Mouse (Mus musculus) thymus, postnatal 14 days (tissue): ENCODE results near the gene Tsen15.
A peak's percentile ranks its signal among the peaks of the same experiment; 100 is the strongest.
"Not testable (repeated sequence)": the region's sequence is repeated elsewhere in the genome, so short reads cannot be mapped to it uniquely, and the experiment has no call there.

ENCODE experiments used
- DNase-seq: peaks from one replicate; pipeline ENCODE4 v3.0.0; 2021

Tsen15 gene

DNA sequence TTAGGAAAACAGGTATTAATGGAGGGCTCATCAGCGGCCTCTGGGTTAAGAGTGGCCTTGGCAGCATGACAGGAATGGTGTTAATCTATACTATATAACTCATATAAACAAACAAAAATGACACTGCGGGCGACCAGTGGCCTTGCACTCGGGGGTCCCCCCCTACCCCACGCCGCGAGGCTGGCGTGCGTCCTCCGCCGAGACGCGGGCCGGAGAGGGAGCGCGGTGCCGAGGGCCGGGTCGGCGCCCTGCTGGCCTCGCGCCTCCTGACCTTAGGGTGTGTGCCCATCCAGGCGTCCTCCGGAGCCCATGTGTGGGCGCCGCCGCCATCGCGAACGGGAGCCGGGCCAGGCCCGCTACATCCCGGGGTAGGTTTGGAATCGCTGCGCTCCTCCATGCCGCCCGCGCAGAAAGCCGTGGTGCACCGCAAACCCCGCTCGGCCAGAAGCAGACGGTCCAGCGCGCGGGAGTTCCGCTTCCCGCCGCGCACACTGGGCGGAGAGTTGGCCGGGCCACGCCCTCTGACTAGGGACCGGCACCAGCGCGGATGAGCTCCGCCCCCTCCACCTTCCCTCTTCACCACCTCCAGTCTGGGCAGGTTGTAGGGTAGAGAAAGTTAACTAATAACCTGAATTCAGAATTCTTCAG is at the start of gene Tsen15:
Gene Tsen15, minus strand, starts transcription at position 501 of the 648 bp plus-strand sequence.
- peak; percentile 87 for DNase-seq

DNA sequence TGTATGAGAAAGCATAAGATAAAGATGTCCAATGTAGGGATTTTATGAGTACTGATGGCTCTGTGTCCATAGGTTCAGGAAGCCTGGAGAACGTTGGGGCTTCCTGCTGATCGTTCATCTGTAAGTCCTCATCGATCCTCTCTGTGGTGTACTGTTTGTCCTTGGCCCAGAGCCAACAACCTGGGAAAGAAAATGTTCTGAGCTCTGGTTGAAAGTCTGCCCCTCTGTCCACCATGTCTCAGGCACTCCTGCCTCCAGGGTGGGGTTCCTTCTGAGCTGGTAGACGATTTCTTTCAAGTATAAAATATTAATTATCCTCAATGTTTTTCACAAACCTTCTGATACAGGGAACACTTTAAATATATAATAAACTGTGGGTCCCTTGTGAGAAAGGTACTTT is 47.7 kb upstream of the Tsen15 start:
- no peak for DNase-seq

DNA sequence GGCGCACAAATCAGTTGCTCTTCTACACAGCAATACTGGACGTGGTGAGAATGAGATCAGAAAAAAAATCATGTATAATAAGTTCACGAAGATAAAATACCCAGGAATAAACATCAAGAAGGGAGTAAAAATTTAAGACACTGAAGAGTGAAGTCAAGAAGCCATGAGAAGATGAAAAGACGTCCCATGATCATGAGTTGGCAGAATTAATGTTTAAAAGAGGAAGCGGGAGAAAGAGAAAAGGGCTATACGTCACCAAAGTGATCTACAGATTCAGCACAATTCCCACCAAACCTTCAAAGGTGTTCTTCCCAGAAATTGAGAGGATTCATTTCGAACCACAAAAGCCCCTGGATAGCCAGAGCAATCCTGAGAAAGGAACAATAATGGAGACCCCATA is 43.3 kb upstream of the Tsen15 start:
- no peak for DNase-seq

DNA sequence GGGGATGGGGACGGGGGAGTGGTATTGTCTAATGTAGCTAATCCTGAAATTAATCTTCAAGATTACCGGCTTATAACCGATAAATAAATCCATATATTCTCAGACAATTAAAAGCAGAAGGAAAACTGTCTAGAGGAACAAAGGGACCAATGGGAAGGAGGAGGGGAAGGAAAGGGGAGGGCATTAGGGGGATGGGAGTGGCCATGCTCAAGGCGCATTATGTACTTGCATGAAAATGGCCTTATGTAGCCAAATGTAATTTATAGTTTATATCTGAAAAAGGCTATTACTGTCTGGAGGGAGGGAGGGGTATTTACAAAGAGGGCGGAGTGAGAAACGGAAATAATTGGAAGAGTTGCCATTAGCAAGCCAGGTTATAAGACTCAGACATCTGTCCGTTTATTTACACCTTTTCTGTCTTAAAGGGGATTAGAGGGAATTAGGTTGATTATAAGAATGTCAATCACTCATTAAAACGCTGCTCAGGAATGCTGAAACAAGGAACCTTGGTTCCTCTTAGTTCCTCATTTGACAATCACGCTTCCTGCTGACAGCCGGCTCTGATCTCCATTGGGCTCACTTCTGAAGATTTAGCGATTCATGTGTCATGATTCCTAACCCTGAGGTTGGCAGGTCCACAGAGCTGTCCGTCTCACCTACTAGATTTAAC is 41.6 kb upstream of the Tsen15 start:
- DNase-seq, result no peak

DNA sequence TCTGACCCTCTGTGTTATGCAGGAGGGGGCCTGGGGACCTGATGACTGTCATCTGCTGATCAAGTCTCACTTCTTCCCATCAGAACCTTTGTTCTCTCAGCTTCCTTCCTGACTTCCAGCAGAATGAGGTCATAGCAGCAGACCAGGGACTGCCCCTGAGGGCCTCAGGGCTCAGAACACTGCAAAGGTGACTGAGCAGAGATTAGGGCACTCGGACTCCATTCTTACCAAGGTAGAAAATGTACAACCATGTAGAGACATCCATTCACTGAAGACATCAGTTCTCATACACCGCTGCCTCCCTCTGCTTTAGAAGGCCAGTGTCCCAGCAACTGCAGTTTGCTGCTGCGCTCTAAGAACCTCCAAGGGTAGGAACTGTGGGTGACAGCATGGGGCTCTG is 36.6 kb upstream of the Tsen15 start:
- no peak for DNase-seq

DNA sequence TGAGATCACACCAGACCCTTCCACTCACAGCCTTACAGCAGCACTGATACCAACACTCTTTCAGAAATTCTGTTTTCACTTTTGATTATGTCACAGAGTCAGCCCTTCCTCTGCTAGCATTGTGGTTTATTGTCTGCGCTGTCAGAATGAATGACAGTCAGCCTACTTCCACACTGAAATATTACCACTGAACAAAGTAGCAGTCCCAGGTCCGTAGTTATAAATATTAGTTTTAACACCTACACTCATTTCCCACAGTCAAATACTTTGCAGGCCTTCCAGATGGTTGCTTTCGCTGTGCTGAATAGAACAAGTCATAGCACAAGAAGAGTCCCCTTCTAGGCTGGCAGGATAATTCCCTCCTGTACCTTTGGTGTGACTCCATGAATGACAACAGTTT is 35.8 kb upstream of the Tsen15 start:
- DNase-seq, result no peak

DNA sequence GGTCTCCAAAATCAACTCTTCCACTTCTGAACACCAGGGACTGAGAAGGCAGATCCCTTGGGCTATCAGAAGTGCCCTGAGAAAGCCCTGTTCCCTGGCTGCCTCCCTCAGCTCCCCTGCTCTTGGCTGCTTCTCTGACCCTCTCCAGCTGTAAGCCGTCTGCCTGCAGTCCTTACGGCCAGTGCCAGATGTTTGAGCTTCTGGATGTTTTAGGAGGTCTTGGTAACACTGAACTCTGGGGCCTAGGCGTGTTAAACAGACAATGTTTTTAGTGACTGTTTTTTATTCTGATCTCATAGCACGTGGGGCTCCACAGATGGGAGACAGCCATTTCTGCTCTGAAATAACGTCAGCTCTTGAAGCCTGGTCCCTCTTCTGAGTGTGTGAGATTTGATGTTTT is 31.1 kb upstream of the Tsen15 start:
- DNase-seq, result no peak

DNA sequence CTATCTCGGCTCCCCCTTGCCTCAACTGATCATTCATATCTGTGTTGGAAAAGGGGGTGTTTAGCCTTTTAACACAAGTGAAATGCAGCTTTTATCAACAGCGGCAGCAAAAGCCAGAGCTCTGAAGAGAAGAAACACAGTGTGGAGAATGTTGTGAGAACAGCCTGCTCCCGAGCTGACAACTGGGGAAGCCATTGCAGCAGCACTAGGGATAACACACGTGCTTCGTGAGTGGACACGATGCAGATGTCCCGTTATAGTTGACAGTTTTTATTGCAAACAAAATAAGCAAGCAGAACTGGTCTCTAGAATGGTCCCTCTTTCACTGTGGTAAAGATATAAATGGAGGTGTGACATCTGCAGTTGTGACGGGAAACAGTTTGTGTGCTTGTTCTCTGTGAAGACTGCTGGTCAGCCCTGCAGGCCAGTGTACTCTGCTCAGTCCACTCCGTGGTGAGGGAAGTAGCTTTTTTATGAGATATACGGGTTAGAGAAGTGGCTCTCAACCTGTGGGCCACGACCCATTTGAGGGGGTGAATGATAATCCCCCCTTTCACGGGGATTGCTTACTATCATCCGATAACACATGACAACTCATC is 29.9 kb upstream of the Tsen15 start:
- no peak for DNase-seq

DNA sequence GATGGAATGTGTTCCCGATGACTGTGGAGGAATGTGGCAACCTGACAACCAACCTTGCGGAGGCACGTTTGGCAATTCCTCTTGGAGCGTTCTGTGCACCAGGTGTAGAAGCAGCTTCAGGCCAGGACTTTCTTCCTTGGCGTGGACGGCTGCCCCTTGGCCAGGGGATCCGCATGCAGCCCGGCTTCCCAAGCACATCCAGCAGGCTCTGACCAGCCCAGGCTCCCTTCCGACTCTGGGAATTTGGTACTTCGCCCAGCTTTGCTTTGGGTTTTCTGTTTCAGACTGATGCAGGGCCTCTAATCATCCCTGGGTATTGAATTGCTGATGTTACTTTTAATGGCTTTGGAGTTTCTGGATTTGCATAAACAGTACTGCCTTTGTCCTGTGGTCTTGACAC is 28.0 kb upstream of the Tsen15 start:
- no peak for DNase-seq

DNA sequence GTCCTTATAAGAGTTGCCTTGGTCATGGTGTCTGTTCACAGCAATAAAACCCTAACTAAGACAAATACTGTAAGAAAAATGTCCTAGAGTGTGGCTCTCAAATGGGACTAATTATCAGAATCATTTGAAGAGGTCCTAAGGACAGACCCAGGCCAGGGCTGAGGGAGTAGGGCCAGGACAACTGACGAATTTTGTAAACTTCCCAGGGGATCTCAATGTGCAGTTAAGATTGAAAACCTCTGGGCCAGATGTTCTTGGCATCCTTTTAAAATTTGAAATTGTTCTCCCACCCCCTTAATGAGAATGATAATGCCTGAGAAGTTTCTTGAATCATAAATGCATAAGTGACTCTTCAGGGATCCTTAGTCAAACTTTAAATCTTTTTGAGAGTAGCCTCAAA is 27.5 kb upstream of the Tsen15 start:
- DNase-seq, result no peak

DNA sequence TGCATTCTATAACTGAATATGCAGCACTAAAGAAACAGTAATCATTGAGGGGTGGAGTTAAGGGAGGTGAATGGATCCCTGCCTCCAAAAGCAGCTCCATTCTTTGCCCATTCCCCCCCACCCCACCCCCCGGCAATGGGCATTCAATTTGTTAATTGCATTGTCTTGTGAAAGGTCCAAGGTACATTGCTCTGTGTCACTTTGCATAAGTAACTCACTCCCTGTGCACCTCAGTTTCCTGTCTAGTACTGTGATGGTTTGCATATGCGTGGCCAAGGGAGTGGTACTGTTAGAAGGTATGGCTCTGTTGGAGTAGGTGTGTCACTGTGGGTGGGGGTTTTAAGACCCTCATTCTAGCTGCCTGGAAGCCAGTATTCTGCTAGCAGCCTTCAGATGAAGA is 26.6 kb upstream of the Tsen15 start:
- DNase-seq, result no peak

DNA sequence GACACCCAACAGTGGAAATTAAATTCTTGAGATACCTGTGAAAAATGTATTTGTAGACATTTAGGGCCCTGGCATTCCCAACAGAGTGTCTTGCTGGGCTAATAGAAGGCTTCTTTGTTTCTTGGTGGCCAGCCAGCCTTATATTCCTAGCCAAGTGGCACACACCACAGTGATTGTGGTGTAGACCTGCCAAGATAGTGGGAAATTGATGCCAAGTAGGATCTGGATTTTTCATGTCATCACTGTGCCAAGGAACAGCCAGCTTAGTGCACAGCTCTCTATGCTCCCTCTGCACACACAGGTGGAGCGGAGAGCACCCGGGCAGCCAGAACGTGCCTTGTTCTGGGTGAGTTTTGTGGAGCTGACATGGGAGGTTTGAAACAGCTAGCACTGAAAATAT is 24.2 kb upstream of the Tsen15 start:
- no peak for DNase-seq

DNA sequence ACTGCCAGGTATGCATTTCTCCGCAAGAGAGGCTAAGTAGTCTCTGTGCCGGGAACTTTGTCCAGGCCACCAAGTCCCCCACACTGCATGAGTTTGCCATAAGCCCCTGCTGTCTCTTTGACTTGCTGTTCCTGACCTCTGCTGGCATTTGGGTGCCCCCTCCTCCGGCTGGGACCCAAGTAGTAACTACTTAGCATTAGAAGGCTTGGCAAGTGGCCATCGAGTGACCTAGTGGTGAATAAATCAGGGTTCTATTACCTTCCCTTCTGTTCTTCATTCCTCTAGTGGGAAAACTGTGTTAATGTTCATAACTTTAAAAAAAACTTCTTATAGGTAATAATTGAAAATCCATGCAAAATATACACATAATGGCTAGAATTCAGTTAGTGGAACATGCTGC is 22.9 kb upstream of the Tsen15 start:
- DNase-seq, result no peak

DNA sequence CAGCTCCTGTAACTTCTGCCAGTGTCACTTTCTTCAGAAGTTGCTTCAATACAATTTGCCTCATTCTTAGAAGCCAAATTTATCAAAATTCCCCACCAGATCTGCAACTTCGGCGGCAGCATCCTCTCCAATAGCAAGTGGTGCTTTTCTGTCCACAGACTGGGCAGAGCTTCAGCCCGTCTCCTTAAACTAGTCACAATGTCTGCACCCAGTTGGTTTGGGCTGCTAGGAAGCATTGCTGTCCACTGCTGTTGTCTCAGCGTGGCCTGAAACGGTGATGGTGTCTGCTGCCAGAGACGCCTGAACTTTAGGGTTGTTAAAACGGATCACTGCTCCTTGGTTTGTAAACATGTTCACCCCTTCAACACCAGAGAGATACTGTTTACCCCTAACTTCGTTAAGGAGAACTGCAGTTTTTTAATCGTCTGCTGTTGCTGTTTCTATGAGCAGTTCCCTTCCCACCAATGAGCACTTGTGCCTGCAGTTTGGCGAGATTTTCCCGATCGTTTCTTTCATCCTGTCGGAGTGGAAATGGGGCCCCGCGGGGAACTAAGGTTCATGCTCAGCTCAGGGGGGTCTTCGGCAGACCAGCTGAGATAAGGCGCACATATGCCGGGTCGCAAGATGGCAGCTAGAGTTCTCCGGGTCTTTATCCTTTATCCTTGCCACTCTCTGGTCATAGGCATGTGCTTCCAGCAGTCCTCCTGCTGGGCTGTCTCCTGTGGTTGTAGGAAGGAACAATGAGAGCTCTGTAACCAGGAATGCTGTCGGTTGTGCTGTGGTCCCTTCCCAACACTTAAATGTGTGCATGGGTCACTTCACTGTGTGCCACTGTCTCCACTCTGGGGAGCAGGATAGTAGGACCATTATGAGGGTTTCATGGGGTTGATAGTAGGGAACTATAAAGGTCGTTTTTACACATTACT is 20.8 kb upstream of the Tsen15 start:
- no peak for DNase-seq

DNA sequence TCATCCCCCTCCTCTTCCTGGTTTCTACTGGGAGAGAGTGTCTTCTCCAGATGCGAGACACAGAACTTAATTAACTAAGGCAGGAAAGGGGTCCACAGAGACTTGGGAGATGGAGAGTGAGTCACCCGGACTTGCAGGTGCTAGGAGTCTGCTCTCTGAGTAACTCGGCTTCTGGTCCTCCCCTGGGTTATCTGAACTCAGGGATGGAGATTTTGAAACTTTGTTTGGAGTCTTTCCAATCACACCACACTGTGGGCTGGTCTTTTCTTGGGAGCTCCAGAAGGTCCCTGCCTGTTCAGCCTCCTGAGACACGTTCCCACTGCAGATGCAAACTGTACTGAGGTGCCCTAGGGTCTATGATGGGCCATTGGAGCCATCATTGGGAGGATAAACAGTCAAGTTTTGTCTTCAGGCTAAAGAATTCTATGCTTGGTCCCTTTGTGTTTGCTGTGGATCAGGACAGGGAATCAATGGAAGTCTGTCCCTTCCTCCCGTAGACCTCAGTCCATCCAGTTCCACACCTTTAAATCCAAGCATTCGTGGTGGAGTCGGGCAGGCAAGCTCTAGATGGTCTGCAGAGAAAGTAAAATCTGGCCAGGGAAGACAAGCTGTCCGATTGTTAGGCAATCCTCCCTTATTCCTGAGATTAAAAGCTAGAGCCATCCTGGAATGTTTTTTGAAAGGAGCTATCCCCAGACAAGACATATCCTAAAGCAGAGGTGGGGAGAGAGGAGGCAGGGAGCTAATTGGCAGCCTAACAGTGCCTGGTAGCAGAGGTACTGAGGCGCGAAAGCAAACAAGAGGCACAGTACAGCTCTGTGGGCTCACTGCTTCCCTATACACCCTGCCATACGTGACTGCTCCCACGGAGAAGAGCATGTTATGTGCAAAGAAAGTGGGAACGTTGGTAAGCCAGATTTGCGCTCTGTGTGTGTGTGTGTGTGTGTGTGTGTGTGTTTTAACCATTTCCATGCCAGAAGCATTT is 14.4 kb upstream of the Tsen15 start:
- DNase-seq, result no peak

DNA sequence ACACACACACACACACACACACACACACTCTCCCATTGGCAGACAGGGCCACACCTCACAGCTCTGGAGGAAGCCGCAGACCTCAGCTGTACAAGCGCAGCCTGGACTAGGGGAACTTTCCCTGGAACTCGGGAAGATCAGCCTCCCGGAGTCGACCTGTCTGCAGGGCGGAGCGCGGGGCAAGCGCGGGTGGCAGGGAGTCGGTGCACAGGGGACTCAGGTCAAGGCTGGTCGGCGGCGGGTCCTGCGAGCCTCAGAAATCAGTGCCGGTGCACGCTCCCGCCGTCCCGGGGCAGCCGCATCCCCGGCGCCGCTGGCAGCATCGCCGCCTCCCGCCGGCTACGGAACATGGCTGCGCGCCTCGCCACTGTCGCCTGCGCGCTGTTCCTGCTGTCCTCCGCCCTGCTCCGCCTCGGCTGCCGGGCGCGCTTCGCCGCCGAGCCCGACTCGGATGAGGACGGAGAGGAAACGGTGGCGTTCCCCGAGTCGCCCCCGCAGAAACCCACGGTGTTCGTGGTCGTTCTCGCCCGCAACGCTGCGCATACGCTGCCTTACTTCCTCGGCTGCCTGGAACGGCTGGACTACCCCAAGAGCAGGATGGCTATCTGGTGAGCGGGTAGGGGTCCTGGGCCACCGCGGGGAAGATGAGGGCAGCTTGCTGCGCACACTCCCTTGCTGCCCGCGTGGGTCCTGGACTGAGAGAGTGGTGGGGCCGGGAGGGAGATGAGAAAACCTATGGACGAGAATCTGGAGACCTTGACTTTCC is 13.5 kb upstream of the Tsen15 start, which contains the start of gene Colgalt2:
Gene Colgalt2, plus strand, starts transcription at position 41 of the 766 bp plus-strand sequence.
- peak; percentile 50 for DNase-seq

DNA sequence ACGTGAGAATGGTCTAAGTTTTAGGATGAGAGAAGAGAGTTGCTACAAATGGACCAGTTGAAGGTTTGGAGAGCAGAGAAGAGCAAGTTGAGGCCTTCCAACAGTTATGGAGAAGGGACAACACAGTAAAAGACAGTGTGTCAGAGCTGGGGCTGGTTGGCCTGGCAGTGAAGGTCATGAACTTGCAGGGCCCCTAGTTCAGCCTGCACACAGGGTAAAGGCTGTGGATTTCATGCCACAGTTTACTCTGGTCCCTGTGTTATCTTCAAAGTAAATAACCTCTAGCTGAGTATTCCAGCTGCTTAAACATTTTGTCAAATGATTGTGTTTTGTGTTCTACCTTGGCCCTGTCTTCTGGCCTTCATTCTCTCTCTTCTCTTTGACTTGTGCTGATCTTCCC is 12.2 kb upstream of the Tsen15 start:
- no peak for DNase-seq

DNA sequence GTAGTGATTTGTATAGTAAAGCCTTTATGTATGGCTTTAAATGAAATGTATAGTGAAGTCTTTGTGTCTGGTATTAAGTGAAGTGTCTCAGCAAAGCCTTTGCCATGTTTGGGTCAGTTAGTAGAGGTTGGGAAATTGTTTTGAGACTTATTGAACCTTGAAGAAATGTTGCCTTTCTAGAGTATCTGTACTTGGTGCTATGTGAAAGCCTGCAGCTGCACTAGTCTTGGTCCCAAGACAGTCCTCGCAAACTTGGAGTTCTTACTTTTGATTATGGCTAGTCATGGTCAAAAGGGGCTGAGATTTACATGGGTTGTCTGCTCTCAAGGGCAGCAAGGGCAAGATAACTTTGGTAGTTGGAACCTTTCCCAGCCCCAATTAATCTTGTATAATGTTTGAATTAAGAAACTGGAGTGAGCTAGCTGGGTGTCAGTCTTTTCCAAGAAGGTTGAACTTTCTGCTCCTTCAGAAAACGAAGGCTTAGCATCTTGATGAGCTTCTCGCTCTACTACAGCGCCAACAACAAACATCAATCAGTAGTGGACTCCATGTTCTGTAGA is 8.5 kb upstream of the Tsen15 start:
- DNase-seq, result no peak

DNA sequence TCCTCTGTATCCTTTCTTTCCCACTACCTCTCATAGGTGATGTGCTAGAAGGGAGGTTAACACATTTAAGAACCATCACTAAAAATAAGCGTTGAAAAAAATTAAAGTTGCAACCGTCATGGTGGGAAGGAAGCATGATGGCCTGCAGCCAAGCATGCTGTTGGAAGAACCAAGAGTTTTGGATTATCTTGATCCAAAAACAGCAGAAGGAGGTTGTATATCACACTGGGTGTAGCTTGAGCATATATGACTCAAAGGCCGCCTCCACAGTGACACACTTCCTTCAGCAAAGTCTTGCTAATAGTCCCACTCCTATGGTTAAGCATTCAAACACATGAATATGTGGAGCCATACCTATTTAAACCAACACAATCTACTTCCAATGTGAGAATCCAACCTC is 7.6 kb upstream of the Tsen15 start:
- no peak for DNase-seq

DNA sequence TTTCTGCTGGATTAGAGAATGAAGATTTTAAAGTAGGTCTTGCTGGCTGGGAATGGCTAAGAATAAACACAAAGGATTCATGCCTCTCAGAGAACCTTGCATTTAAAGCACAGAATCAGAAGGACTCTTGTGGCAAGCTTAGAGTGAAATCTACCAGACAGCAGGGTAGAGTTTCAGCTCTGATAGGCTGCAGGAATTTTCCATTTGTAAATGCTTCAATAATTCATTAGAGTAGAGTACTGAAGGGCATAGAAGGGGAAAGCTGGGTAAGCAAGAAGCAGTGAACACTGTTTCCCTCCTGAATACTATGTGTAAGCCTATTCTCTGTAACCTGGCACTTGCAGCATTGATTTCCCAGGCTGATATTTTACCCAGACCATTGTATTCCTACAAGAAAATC is 2.8 kb upstream of the Tsen15 start:
- no peak for DNase-seq

DNA sequence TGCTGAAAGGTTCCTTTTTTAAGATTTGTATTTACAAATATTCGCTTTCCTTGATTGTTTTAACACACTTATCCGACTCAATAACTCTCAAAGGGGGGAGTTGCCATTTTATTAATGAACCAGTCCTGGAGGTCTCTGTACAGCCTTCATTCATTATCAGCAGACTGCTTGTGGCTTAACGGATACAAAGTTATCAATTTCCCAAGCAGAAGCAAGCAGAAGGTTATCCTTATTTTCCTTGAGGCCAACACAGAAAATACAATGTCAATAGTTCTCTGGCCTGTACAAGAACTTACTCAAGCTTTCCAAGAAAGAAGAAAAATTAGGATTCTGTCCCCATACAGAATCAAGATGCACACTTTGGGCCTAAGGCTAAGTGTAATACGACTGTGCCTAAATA is 795 bp downstream of the Tsen15 start:
- not testable (repeated sequence) for DNase-seq
